Mouse (Mus musculus): ENCODE measurements around the gene Elk4. TPM values are rescaled to one million over a fixed set of nuclear protein-coding genes. Genes with fewer than 3 reads are reported as not detected.

The Elk4 gene
- total and polyA plus RNA-seq, 3 experiments, result 16.8 to 18.9 (median 17.4) TPM

DNA sequence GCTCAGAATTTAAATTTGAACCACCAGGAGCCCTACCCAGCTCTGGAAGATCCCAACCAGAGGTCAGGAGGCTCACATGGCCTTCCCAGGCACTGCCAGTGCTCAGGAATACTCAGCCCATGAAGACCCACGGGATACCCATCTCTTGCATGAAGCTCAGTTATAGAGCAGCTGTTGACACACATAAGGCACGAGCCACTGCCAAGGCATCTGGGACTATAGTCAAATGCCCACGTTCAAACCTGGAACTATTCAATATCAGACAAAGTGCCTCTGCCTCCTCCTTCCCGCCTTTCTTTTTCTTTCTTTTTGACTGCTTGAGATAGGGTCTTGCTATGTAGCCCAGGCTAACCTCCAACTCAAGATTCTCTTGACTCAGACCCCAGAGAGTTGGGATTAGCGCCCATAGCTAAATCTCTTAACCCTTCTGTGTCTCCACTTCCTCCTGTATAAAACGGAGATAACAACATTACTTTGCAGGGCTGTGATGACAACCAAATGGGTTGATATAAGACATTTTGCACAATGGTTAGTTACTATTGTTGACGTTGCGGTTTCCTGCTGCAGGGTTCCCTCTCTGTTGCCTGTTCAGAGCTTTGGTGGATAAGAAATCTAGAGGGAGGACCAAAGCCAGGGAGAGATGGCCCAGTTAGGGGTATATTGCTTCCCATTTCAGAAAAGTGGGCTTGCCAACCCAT is 58.2 kb downstream of the Elk4 start:
- Histone ChIP-seq H3K4me1 (ENCODE audit: control insufficient read depth in 1 of 2, insufficient read depth in 2 of 2) (peaks cover 14 to 61% of the 10 kb centered on the region in 2 experiments), H3K79me2 (replicated peaks; ENCODE audit: control insufficient read depth, extremely low read depth, insufficient read depth, poor library complexity, severe bottlenecking) (no peaks in the 10 kb centered on the region), H3K4me2 (ENCODE audit: insufficient read depth, low read depth, poor library complexity, severe bottlenecking) (no peak overlapping the region), H3K27me3 (replicated peaks) (peaks cover 66% of the 10 kb centered on the region), H3K27ac (ENCODE audit: insufficient read depth, low read depth) (no peak overlapping the region), H3K4me3 (replicated peaks in 1 of 3; ENCODE audit: low read depth in 2 of 3, low read length in 2 of 3, poor library complexity in 1 of 3) (no peak overlapping the region), H3K9ac (ENCODE audit: insufficient read depth, low read depth) (no peak overlapping the region), H3K9me3 (replicated peaks; ENCODE audit: low read length) (no peaks in the 10 kb centered on the region), H3K36me3 (replicated peaks in 1 of 2; ENCODE audit: control insufficient read depth in 1 of 2, insufficient read depth in 1 of 2, low read length in 1 of 2) (no peaks in the 10 kb centered on the region)
- dilution Hi-C loops (cut with MboI; ENCODE audit: extremely low pct_ligation_motif_present, extremely low pct_unique_long_range_greater_than_20kb, low sequenced_read_pairs), result no loop called here
- in situ Hi-C loops (cut with MboI; ENCODE audit: low pct_ligation_motif_present, low pct_unique_long_range_greater_than_20kb, low sequenced_read_pairs), result loop anchor here (5.0 kb wide), 1 partner anchor 42 kb away; no protein-coding TSS in a partner anchor
- DNase-seq (ENCODE audit: extremely low read depth), result no peak
- TF ChIP-seq CHD2 (IDR thresholded peaks at IDR 0.05; ENCODE audit: low read length), result no peak
- no peak for TF ChIP-seq POLR2A (IDR thresholded peaks at IDR 0.05; ENCODE audit: low read depth, low read length)
- TF ChIP-seq E2F4 (IDR thresholded peaks at IDR 0.05; ENCODE audit: insufficient replicate concordance, low read depth, low read length), result no peak
- no peak for TF ChIP-seq UBTF (IDR thresholded peaks at IDR 0.05; ENCODE audit: low read depth, low read length)
- no peak for TF ChIP-seq USF1 (IDR thresholded peaks at IDR 0.05; ENCODE audit: low read depth, low read length)
- TF ChIP-seq RCOR1 (conservative IDR thresholded peaks at IDR 0.05; ENCODE audit: low read depth, low read length), result no peak
- TF ChIP-seq EP300 (IDR thresholded peaks at IDR 0.05; ENCODE audit: low read length), result no peak
- TF ChIP-seq SMC3 (IDR thresholded peaks at IDR 0.05; ENCODE audit: low read depth, low read length), result no peak
- no peak for TF ChIP-seq MYC (IDR thresholded peaks at IDR 0.05; ENCODE audit: low read depth, low read length)
- no peak for TF ChIP-seq PAX5 (IDR thresholded peaks at IDR 0.05; ENCODE audit: low read length)

DNA sequence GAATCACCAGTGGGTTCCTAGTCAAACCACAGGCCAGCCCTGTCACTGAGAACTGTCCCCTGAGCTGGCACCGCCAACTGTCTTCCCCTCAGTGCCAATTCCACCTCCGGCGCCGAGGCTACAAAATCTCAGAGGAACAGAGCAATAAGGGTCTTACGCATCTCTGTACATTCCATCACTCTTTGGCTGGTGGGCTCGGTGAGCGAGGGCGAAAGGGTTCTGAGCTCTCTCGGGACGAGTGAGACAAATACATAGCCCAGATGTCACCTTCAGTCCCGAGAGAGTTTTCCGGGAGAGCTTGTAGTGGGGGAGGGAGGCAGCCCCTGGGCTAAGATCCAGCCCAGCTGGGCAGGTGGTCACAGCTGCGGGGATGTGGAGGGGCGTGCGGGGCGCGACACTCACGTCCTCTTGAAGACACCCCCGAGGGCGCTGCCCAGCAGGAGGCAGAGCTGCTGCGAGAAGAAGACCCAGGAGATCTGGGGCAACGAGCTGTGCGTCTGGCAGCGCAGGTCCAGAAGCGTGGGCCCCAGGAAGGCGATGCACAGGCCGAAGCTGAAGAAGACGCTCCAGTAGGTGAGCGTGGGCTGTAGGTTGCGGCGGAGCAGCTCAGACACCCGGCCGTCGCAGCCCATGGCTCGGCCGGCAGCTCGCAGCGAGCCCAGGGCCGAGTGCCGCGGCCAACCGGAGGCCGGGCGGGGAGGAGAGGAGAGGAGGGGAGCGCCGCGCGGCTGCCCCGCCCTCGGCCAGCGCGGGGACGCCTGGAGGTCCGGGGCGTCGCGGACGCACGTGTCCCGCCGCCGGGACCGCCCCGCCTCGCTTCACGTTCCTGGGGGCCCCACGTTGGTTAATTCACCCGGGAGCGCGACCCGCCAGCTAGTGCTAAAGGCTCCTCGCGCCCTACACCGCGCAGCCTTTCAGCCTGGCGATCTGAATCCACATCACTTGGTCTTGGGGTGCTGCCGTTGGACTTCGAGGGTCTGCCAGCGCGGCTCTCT is 60.2 kb downstream of the Elk4 start, which contains the start of gene Mfsd4a:
Gene Mfsd4a (minus strand): TSS at position 802 of the 995 bp plus-strand sequence.
- Histone ChIP-seq H3K9ac (ENCODE audit: insufficient read depth, low read depth) (peak within 1 kb of the TSS; percentile 41), H3K27ac (ENCODE audit: insufficient read depth, low read depth) (no peak within 1 kb of the TSS), H3K36me3 (replicated peaks in 1 of 2; ENCODE audit: control insufficient read depth in 1 of 2, insufficient read depth in 1 of 2, low read length in 1 of 2) (no peaks in the 10 kb centered on the region), H3K79me2 (replicated peaks; ENCODE audit: control insufficient read depth, extremely low read depth, insufficient read depth, poor library complexity, severe bottlenecking) (no peaks in the 10 kb centered on the region), H3K4me3 (replicated peaks in 1 of 3; ENCODE audit: low read depth in 2 of 3, low read length in 2 of 3, poor library complexity in 1 of 3) (peak within 1 kb of the TSS; percentile 45 to 65 (median 59)), H3K27me3 (replicated peaks) (peaks cover 58% of the 10 kb centered on the region), H3K4me2 (ENCODE audit: insufficient read depth, low read depth, poor library complexity, severe bottlenecking) (peak within 1 kb of the TSS; percentile 71), H3K4me1 (ENCODE audit: control insufficient read depth in 1 of 2, insufficient read depth in 2 of 2) (peaks cover 10 to 48% of the 10 kb centered on the region in 2 experiments), H3K9me3 (replicated peaks; ENCODE audit: low read length) (no peaks in the 10 kb centered on the region)
- DNase-seq (ENCODE audit: extremely low read depth), result no peak
- dilution Hi-C loops (cut with MboI; ENCODE audit: extremely low pct_ligation_motif_present, extremely low pct_unique_long_range_greater_than_20kb, low sequenced_read_pairs), result no loop called here
- in situ Hi-C loops (cut with MboI; ENCODE audit: low pct_ligation_motif_present, low pct_unique_long_range_greater_than_20kb, low sequenced_read_pairs), result loop anchor here (5.0 kb wide), 1 partner anchor 40 kb away; no protein-coding TSS in a partner anchor
- peak; percentile 51 for TF ChIP-seq SMC3 (IDR thresholded peaks at IDR 0.05; ENCODE audit: low read depth, low read length)
- no peak for TF ChIP-seq KAT2A (IDR thresholded peaks at IDR 0.05; ENCODE audit: insufficient replicate concordance, low read length)
- TF ChIP-seq ETS1 (conservative IDR thresholded peaks at IDR 0.05; ENCODE audit: low read depth, low read length), result no peak
- TF ChIP-seq POLR2AphosphoS2 (IDR thresholded peaks at IDR 0.05; ENCODE audit: low read depth, low read length), result no peak
- TF ChIP-seq JUN (IDR thresholded peaks at IDR 0.05; ENCODE audit: insufficient read depth, low read depth, low read length), result no peak
- TF ChIP-seq MAZ (IDR thresholded peaks at IDR 0.05; ENCODE audit: low read depth, low read length), result no peak
- TF ChIP-seq TBP (conservative IDR thresholded peaks at IDR 0.05; ENCODE audit: low read depth, low read length), result no peak
- TF ChIP-seq IRF4 (IDR thresholded peaks at IDR 0.05; ENCODE audit: low read depth, low read length), result no peak; the same call in 1 of the 2 replicates
- TF ChIP-seq CHD2 (IDR thresholded peaks at IDR 0.05; ENCODE audit: low read length), result no peak
- peak; percentile 81 for TF ChIP-seq UBTF (IDR thresholded peaks at IDR 0.05; ENCODE audit: low read depth, low read length)
- 0 out of 2 replicates have a peak, but pooled peaks have one; percentile 37 for TF ChIP-seq NRF1 (IDR thresholded peaks at IDR 0.05; ENCODE audit: low read depth, low read length)
- TF ChIP-seq SIN3A (IDR thresholded peaks at IDR 0.05; ENCODE audit: low read length), result 0 out of 2 replicates have a peak, but pooled peaks have one; percentile 24
- TF ChIP-seq CTCF (conservative IDR thresholded peaks at IDR 0.05 in 1 of 2, IDR thresholded peaks at IDR 0.05 in 1 of 2; ENCODE audit: low read depth in 2 of 2, low read length in 2 of 2), result peak in 1 of 2 experiments; percentile 54; a peak in 2 of 4 replicates
- TF ChIP-seq CHD1 (IDR thresholded peaks at IDR 0.05; ENCODE audit: low read depth, low read length), result no peak
- TF ChIP-seq MEF2A (IDR thresholded peaks at IDR 0.05; ENCODE audit: borderline replicate concordance, low read depth, low read length), result no peak
- TF ChIP-seq USF1 (IDR thresholded peaks at IDR 0.05; ENCODE audit: low read depth, low read length), result no peak
- TF ChIP-seq BHLHE40 (IDR thresholded peaks at IDR 0.05; ENCODE audit: low read depth, low read length), result peak; percentile 75
- no peak; the same call in 1 of the 2 replicates for TF ChIP-seq ELF1 (IDR thresholded peaks at IDR 0.05; ENCODE audit: low read depth, low read length)
- no peak for TF ChIP-seq HCFC1 (IDR thresholded peaks at IDR 0.05; ENCODE audit: low read depth, low read length)
- TF ChIP-seq EP300 (IDR thresholded peaks at IDR 0.05; ENCODE audit: low read length), result no peak
- TF ChIP-seq POLR2A (IDR thresholded peaks at IDR 0.05; ENCODE audit: low read depth, low read length), result peak; percentile 51; the same call in 1 of the 2 replicates
- TF ChIP-seq MXI1 (IDR thresholded peaks at IDR 0.05; ENCODE audit: low read depth, low read length), result peak; percentile 62; the same call in 1 of the 2 replicates
- no peak for TF ChIP-seq GABPA (IDR thresholded peaks at IDR 0.05; ENCODE audit: insufficient replicate concordance, low read depth, low read length)
- no peak for TF ChIP-seq MYC (IDR thresholded peaks at IDR 0.05; ENCODE audit: low read depth, low read length)
